In genomic region chr17:62529911-62530310, GRCm38 (mm10) we compare ENCODE assay signal across 21 mouse cellular contexts.
"Had no signal": no experiment of that assay in that cellular context is flagged by ENCODE, and none has a peak within 500 bp of the region (broad histone marks: within the 10 kb centered on the region; RNA-seq: fewer than 3 reads in every experiment).

No protein-coding gene starts in this region.

- H3K9me3 ChIP-seq: intestine, embryonic 15.5 days; limb, embryonic 13.5 days; midbrain, embryonic 10.5 days; midbrain, embryonic 13.5 days had no signal

- H3K4me1 ChIP-seq: intestine, embryonic 15.5 days; limb, embryonic 13.5 days; megakaryocyte, embryonic 14.5 days; midbrain, embryonic 10.5 days; midbrain, embryonic 13.5 days had no signal

- H3K4me2 ChIP-seq: intestine, embryonic 15.5 days; limb, embryonic 13.5 days; lung, embryonic 14.5 days; midbrain, embryonic 13.5 days had no signal

- H3K4me3 ChIP-seq: intestine, embryonic 15.5 days; left cerebral cortex, adult 2 months; limb, embryonic 13.5 days; megakaryocyte, embryonic 14.5 days; midbrain, embryonic 10.5 days; midbrain, embryonic 13.5 days had no signal

- H3K9ac ChIP-seq: intestine, embryonic 15.5 days; limb, embryonic 13.5 days; liver, embryonic 14.5 days; liver, postnatal 0 days; lung, embryonic 14.5 days; midbrain, embryonic 13.5 days had no signal

- H3K27me3 ChIP-seq: intestine, embryonic 15.5 days; limb, embryonic 13.5 days; megakaryocyte, embryonic 14.5 days; midbrain, embryonic 13.5 days had no signal

- DNase-seq: kidney, adult 11 months; kidney, adult 9 months; kidney, postnatal 14 days; kidney, postnatal 4 days; left cerebral cortex, postnatal 4 days; liver; liver, postnatal 0 days; lung, embryonic 14.5 days; lung, postnatal 36 days; thymus, adult 2 months; thymus, postnatal 14 days; thymus, postnatal 4 days had no signal

- H3K36me3 ChIP-seq: intestine, embryonic 15.5 days; limb, embryonic 13.5 days; midbrain, embryonic 10.5 days; midbrain, embryonic 13.5 days had no signal

- H3K27ac ChIP-seq: intestine, embryonic 15.5 days; left cerebral cortex, adult 2 months; limb, embryonic 13.5 days; liver, embryonic 14.5 days; midbrain, embryonic 10.5 days; midbrain, embryonic 13.5 days had no signal

- ATAC-seq: intestine, embryonic 15.5 days; liver, postnatal 0 days; lung, postnatal 0 days; midbrain, embryonic 13.5 days; midbrain, embryonic 16.5 days had no signal
